Mouse (Mus musculus): Measurements from ENCODE around the gene Appl2. TPM values are rescaled to one million over a fixed set of nuclear protein-coding genes. Genes with fewer than 3 reads are reported as not detected.

Appl2 gene
- polyA plus RNA-seq, 2 experiments = 49.8 to 67.7 TPM

- Histone ChIP-seq H3K4me2 (replicated peaks; ENCODE audit: low read depth, low read length, severe bottlenecking) (no peak overlapping the region), H3K4me1 (ENCODE audit: control insufficient read depth, insufficient read depth, low read length) (no peaks in the 10 kb centered on the region; the same call in 1 of the 2 replicates), H3K36me3 (ENCODE audit: control insufficient read depth, insufficient read depth, low read length) (peaks cover 37% of the 10 kb centered on the region), H3K9ac (ENCODE audit: low read depth, low read length, severe bottlenecking) (no peak overlapping the region), H3K9me3 (ENCODE audit: control insufficient read depth, low read length) (no peaks in the 10 kb centered on the region), H3K4me3 (replicated peaks; ENCODE audit: low read length) (no peak overlapping the region), H3K27me3 (ENCODE audit: control insufficient read depth, insufficient read depth, low read length) (no peaks in the 10 kb centered on the region), H3K27ac (replicated peaks; ENCODE audit: low read depth, low read length) (no peak overlapping the region)
- ATAC-seq (ENCODE audit: low FRiP score, low read depth) (no peak), DNase-seq (ENCODE audit: low spot score) (no peak)
- TF ChIP-seq POLR2A (IDR thresholded peaks at IDR 0.05; ENCODE audit: borderline replicate concordance, extremely low read depth, insufficient read depth, insufficient read length) = no peak
- 84% methylated on average over 4 of the region's 4 CpGs for WGBS
Observed at GRCm38 (mm10) chr10:83628241-83628640, 20.3 kb downstream of the Appl2 start.

- 76% methylated on average over 9 of the region's 9 CpGs for WGBS
- ATAC-seq (ENCODE audit: low FRiP score, low read depth) = peak; percentile 71
- no peak overlapping the region for H3K4me2 ChIP-seq (replicated peaks; ENCODE audit: low read depth, low read length, severe bottlenecking)
- peaks cover 36% of the 10 kb centered on the region for H3K36me3 ChIP-seq (ENCODE audit: control insufficient read depth, insufficient read depth, low read length)
- H3K9ac ChIP-seq (ENCODE audit: low read depth, low read length, severe bottlenecking) = no peak overlapping the region
- peak; percentile 12 for DNase-seq (ENCODE audit: low spot score)
- no peak overlapping the region for H3K27ac ChIP-seq (replicated peaks; ENCODE audit: low read depth, low read length)
- TF ChIP-seq POLR2A (IDR thresholded peaks at IDR 0.05; ENCODE audit: borderline replicate concordance, extremely low read depth, insufficient read depth, insufficient read length) = no peak
- H3K27me3 ChIP-seq (ENCODE audit: control insufficient read depth, insufficient read depth, low read length) = no peaks in the 10 kb centered on the region
- H3K9me3 ChIP-seq (ENCODE audit: control insufficient read depth, low read length) = no peaks in the 10 kb centered on the region
- H3K4me1 ChIP-seq (ENCODE audit: control insufficient read depth, insufficient read depth, low read length) = no peaks in the 10 kb centered on the region; the same call in 1 of the 2 replicates
- H3K4me3 ChIP-seq (replicated peaks; ENCODE audit: low read length) = no peak overlapping the region
Observed at GRCm38 (mm10) chr10:83627113-83627687, 21.3 kb downstream of the Appl2 start.

GRCm38 (mm10) chr10:83624841-83625240 lies 23.7 kb downstream of the Appl2 start:
- TF ChIP-seq POLR2A (IDR thresholded peaks at IDR 0.05; ENCODE audit: borderline replicate concordance, extremely low read depth, insufficient read depth, insufficient read length) = no peak
- H3K27ac ChIP-seq (replicated peaks; ENCODE audit: low read depth, low read length) = no peak overlapping the region
- H3K9me3 ChIP-seq (ENCODE audit: control insufficient read depth, low read length) = no peaks in the 10 kb centered on the region
- DNase-seq (ENCODE audit: low spot score) (no peak), ATAC-seq (ENCODE audit: low FRiP score, low read depth) (no peak)
- H3K4me2 ChIP-seq (replicated peaks; ENCODE audit: low read depth, low read length, severe bottlenecking) = no peak overlapping the region
- no peaks in the 10 kb centered on the region for H3K4me1 ChIP-seq (ENCODE audit: control insufficient read depth, insufficient read depth, low read length)
- H3K4me3 ChIP-seq (replicated peaks; ENCODE audit: low read length) = no peak overlapping the region
- peaks cover 42% of the 10 kb centered on the region for H3K36me3 ChIP-seq (ENCODE audit: control insufficient read depth, insufficient read depth, low read length)
- 94% methylated on average over 12 of the region's 12 CpGs for WGBS
- H3K27me3 ChIP-seq (ENCODE audit: control insufficient read depth, insufficient read depth, low read length) = no peaks in the 10 kb centered on the region
- no peak overlapping the region for H3K9ac ChIP-seq (ENCODE audit: low read depth, low read length, severe bottlenecking)

- WGBS = 83% methylated on average over 8 of the region's 8 CpGs
- no peak for ATAC-seq (ENCODE audit: low FRiP score, low read depth)
Observed at GRCm38 (mm10) chr10:83624065-83624464, 24.5 kb downstream of the Appl2 start.

GRCm38 (mm10) chr10:83620350-83621055 lies 28.0 kb downstream of the Appl2 start:
- H3K27ac ChIP-seq (replicated peaks; ENCODE audit: low read depth, low read length) = 0 out of 2 replicates have a peak overlapping the region, but pooled peaks have one; percentile 10
- ATAC-seq (ENCODE audit: low FRiP score, low read depth) = peak; percentile 16; the same call in 1 of the 2 replicates
- no peaks in the 10 kb centered on the region for H3K9me3 ChIP-seq (ENCODE audit: control insufficient read depth, low read length)
- H3K27me3 ChIP-seq (ENCODE audit: control insufficient read depth, insufficient read depth, low read length) = no peaks in the 10 kb centered on the region
- DNase-seq (ENCODE audit: low spot score) = peak; percentile 16
- H3K4me1 ChIP-seq (ENCODE audit: control insufficient read depth, insufficient read depth, low read length) = peaks cover 4% of the 10 kb centered on the region; the same call in 1 of the 2 replicates
- H3K4me3 ChIP-seq (replicated peaks; ENCODE audit: low read length) = no peak overlapping the region
- H3K4me2 ChIP-seq (replicated peaks; ENCODE audit: low read depth, low read length, severe bottlenecking) = no peak overlapping the region
- H3K36me3 ChIP-seq (ENCODE audit: control insufficient read depth, insufficient read depth, low read length) = peaks cover 29% of the 10 kb centered on the region
- 86% methylated on average over 24 of the region's 24 CpGs for WGBS
- H3K9ac ChIP-seq (ENCODE audit: low read depth, low read length, severe bottlenecking) = no peak overlapping the region
- no peak for TF ChIP-seq POLR2A (IDR thresholded peaks at IDR 0.05; ENCODE audit: borderline replicate concordance, extremely low read depth, insufficient read depth, insufficient read length)

More at GRCm38 (mm10) chr10:83624065-83624464, 24.5 kb downstream of the Appl2 start:
- H3K4me3 ChIP-seq (replicated peaks; ENCODE audit: low read length) = no peak overlapping the region
- TF ChIP-seq POLR2A (IDR thresholded peaks at IDR 0.05; ENCODE audit: borderline replicate concordance, extremely low read depth, insufficient read depth, insufficient read length) = no peak
- peaks cover 4% of the 10 kb centered on the region; the same call in 1 of the 2 replicates for H3K4me1 ChIP-seq (ENCODE audit: control insufficient read depth, insufficient read depth, low read length)
- H3K36me3 ChIP-seq (ENCODE audit: control insufficient read depth, insufficient read depth, low read length) = peaks cover 36% of the 10 kb centered on the region
- no peak overlapping the region for H3K27ac ChIP-seq (replicated peaks; ENCODE audit: low read depth, low read length)
- H3K9me3 ChIP-seq (ENCODE audit: control insufficient read depth, low read length) = no peaks in the 10 kb centered on the region
- no peak for DNase-seq (ENCODE audit: low spot score)
- H3K9ac ChIP-seq (ENCODE audit: low read depth, low read length, severe bottlenecking) = no peak overlapping the region
- H3K27me3 ChIP-seq (ENCODE audit: control insufficient read depth, insufficient read depth, low read length) = no peaks in the 10 kb centered on the region
- H3K4me2 ChIP-seq (replicated peaks; ENCODE audit: low read depth, low read length, severe bottlenecking) = no peak overlapping the region

Data from limb, embryonic 14.5 days (tissue).